Mouse (Mus musculus) cerebellum, adult 2 months (tissue): ENCODE data around the gene Tlcd1. TPM values are rescaled to one million over a fixed set of nuclear protein-coding genes. Genes with fewer than 3 reads are reported as not detected.

Source experiments
- DNase-seq, 2 experiments: peaks; one replicate each; pipeline ENCODE4 v3.0.0; 2021
- H3K27ac ChIP-seq: fragments of 200-500 bp; 2 replicates; pipeline ENCODE4 v1.5.1; 2012; ENCODE audit warnings: low read length, control low read depth, inconsistent platforms; ENCODE audit not compliant: insufficient read depth
- H3K27me3 ChIP-seq: fragments of 200-500 bp; 2 replicates; pipeline ENCODE4 v1.6.1; 2012; ENCODE audit warnings: inconsistent platforms, mild to moderate bottlenecking, low read length, moderate library complexity; ENCODE audit not compliant: control insufficient read depth, insufficient read depth
- H3K4me1 ChIP-seq: fragments of 200-500 bp; 2 replicates; pipeline ENCODE4 v1.6.1; 2011; ENCODE audit warnings: low read length; ENCODE audit not compliant: control insufficient read depth, insufficient read depth
- H3K4me3 ChIP-seq: fragments of 200-500 bp; replicated peaks from 2 replicates; pipeline ENCODE3; 2011; ENCODE audit warnings: mild to moderate bottlenecking, low read depth, low read length, control low read depth; ENCODE audit not compliant: insufficient read depth
- CTCF ChIP-seq: fragments of 200-500 bp; IDR thresholded peaks from 2 replicates; pipeline ENCODE4 v1.5.1; 2011; ENCODE audit warnings: low read depth, mild to moderate bottlenecking, control low read depth, low read length, moderate library complexity, borderline replicate concordance; ENCODE audit not compliant: insufficient read depth
- POLR2A ChIP-seq: fragments of 200-500 bp; IDR thresholded peaks from 2 replicates; pipeline ENCODE4 v1.6.1; 2011; ENCODE audit warnings: low read length, control low read depth, borderline replicate concordance; ENCODE audit not compliant: insufficient read depth
- WGBS: fragments of 180-500 bp; shearing (Covaris S2); methylation state at CpG from one replicate; pipeline ENCODE4 v1.1.7; 2018; 5-methylcytosine and 5-hydroxymethylcytosine counted together
- polyA plus RNA-seq: library from polyadenylated mRNA; depleted of rRNA; stranded (reverse); fragments of >200 nt; gene quantifications from 2 replicates; pipeline ENCODE4 v1.2.3, GENCODE M21; 2012

Tlcd1 gene
- polyA plus RNA-seq, 1 experiment: 147 TPM

DNA sequence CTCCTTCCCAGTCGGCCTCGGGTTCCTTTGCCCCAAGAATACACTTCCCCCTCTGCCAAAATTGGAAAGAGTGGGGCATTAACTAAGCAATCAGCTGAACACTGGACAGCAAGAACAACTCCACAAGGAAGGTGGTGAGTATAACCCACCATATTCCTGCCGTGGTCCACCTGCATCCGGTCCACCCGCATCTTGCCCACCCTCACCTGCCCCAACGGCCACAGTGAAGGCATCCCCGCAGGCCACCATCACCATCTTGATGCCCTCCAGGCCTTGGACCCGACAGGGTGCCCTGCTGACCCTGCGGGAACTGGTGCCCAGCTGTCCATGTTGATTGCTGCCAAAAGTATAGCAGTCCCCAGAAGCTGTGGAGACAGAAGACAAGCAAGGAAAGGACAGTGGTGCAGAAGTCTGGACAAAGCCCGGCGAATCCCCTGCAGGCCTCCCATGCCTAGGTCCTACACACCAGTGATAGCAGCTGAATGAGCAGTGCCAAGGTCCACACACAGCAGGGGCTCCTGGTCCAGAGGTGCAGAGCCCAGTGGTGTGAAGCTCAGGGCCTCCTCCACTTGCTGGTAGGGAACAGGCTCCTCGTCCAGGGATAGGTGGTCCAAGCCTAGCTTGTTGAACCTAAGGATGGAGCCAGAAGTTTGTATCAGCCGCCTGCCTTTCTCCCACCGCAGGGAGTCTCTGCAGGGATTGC lies 9.1 kb upstream of the Tlcd1 start:
- no peak for TF ChIP-seq POLR2A
- no peak for TF ChIP-seq CTCF
- no peak for DNase-seq
- Histone ChIP-seq H3K4me3 (no peak overlapping the region), H3K27me3 (no peaks in the 10 kb centered on the region), H3K4me1 (peaks cover 3% of the 10 kb centered on the region; the same call in 1 of the 2 replicates), H3K27ac (no peak overlapping the region)
- WGBS: 61% methylated on average over 14 of the region's 14 CpGs

GRCm38 (mm10) chr11:78168541-78169468 lies 7.7 kb upstream of the Tlcd1 start:
- Histone ChIP-seq H3K4me3 (no peak overlapping the region), H3K27ac (no peak overlapping the region), H3K27me3 (no peaks in the 10 kb centered on the region), H3K4me1 (peaks cover 3% of the 10 kb centered on the region; the same call in 1 of the 2 replicates)
- 59% methylated on average over 19 of the region's 19 CpGs for WGBS
- TF ChIP-seq POLR2A: no peak
- no peak for TF ChIP-seq CTCF
- DNase-seq: no peak

DNA sequence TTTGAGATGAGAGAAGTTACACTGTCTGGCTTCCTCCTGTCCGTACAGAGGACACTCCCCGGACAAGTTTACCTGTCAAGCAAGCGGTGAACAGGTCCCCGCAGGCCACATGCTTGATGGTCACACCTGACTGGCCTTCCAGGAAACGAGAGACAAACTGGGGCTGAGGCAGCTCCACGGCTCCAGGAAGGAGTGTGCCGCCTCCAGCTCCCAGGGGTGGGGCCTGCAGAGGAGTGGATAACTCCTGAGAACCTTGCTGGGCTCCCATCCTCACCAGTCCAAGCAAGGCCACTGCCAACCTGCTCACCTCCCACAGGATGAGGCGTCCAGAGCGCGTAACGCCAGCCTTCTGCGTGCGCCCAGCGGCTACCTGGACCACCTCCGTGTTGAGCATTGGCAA lies 6.2 kb upstream of the Tlcd1 start:
- Histone ChIP-seq H3K4me1 (peaks cover 3% of the 10 kb centered on the region; the same call in 1 of the 2 replicates), H3K27me3 (no peaks in the 10 kb centered on the region), H3K27ac (no peak overlapping the region), H3K4me3 (no peak overlapping the region)
- TF ChIP-seq POLR2A: no peak
- TF ChIP-seq CTCF: no peak
- WGBS: 92% methylated on average over 15 of the region's 15 CpGs
- DNase-seq: no peak

DNA sequence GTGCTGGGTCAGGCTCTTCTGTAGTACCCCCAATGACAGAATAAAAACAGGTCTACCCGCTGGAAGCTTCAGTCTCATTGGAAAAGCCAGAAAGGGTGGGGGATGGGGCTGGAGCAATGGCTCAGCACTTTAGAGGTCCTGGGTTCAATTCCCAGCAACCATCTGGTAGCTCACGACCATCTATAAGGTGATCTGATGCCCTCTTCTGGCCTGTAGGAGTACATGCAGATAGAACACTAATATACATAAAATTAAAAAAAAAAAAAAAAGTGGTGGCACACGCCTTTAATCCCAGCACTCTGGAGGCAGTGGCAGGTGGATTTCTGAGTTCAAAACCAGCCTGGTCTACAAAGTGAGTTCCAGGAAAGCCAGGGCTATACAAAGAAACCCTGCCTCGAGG lies 5.2 kb upstream of the Tlcd1 start:
- Histone ChIP-seq H3K27ac (no peak overlapping the region), H3K27me3 (no peaks in the 10 kb centered on the region), H3K4me1 (peaks cover 3% of the 10 kb centered on the region; the same call in 1 of the 2 replicates), H3K4me3 (no peak overlapping the region)
- TF ChIP-seq CTCF (no peak), POLR2A (no peak)
- no peak for DNase-seq
- 62% methylated on average over 4 of the region's 4 CpGs for WGBS

DNA sequence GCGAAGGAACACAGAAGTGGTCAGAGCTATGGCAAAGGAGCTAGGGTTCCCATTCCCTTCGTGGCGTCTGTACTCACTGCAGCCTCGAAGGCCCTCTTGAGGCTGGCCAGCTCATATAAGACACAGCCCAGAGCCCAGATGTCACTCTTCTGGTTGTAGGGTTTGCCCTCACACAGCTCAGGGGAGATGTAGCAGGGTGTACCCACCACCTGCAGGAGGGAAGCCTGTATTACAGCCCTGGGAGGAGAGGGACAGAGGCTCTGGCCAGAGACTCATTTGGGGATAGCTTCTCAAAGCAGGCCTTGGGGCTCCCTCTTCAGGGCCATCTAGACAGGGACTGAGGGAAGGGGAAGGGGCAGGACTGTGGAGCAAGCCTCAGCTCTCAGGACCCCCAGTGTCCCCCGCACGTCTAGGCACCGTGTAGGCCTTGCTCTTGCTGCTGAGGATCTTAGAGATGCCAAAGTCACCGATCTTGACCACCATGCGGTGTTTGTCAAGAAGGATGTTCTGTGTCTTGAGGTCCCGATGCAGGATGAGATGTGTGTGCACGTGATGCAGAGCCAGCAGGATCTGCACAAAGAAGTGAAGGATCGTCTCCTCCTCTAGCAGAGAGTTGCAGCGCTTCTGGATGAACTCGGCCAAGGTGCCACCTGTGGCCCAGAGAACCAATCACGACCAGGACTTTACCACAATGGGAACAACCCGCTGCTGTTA lies 4.3 kb upstream of the Tlcd1 start:
- no peak overlapping the region for H3K4me3 ChIP-seq
- no peak overlapping the region for H3K27ac ChIP-seq
- H3K27me3 ChIP-seq: no peaks in the 10 kb centered on the region
- 74% methylated on average over 16 of the region's 16 CpGs for WGBS
- no peak for DNase-seq
- TF ChIP-seq POLR2A (no peak), CTCF (no peak)
- H3K4me1 ChIP-seq: peaks cover 3% of the 10 kb centered on the region

GRCm38 (mm10) chr11:78172748-78173383 lies 3.6 kb upstream of the Tlcd1 start:
- 66% methylated on average over 19 of the region's 19 CpGs for WGBS
- Histone ChIP-seq H3K4me3 (no peak overlapping the region), H3K27ac (no peak overlapping the region), H3K4me1 (no peaks in the 10 kb centered on the region; the same call in 1 of the 2 replicates), H3K27me3 (no peaks in the 10 kb centered on the region)
- no peak for TF ChIP-seq POLR2A
- TF ChIP-seq CTCF: no peak
- no peak for DNase-seq

- no peak for TF ChIP-seq CTCF
- no peak for TF ChIP-seq POLR2A
- Histone ChIP-seq H3K4me1 (peaks cover 5% of the 10 kb centered on the region), H3K27ac (no peak overlapping the region), H3K4me3 (no peak overlapping the region), H3K27me3 (no peaks in the 10 kb centered on the region)
- DNase-seq: no peak
- WGBS: 94% methylated on average over 3 of the region's 3 CpGs
Observed at GRCm38 (mm10) chr11:78174506-78174905, 2.0 kb upstream of the Tlcd1 start.
